Mouse (Mus musculus) bone marrow, adult 2 months (tissue): Measurements from ENCODE around the gene Polr2h.

Experiments used
- CTCF ChIP-seq: fragments of 200-500 bp; IDR thresholded peaks from 2 replicates; pipeline ENCODE4 v1.5.1; 2011; ENCODE audit warnings: low read length, control low read depth; ENCODE audit not compliant: control insufficient read depth, insufficient read depth
- POLR2A ChIP-seq: fragments of 200-500 bp; IDR thresholded peaks from 2 replicates; pipeline ENCODE4 v1.6.1; 2011; ENCODE audit warnings: low read depth, mild to moderate bottlenecking, control low read depth, low read length, borderline replicate concordance; ENCODE audit not compliant: control insufficient read depth

GRCm38 (mm10) chr16:20735651-20736050, 18.2 kb downstream of the Polr2h start:
- TF ChIP-seq CTCF = no peak
- no peak for TF ChIP-seq POLR2A
